Mouse (Mus musculus) fat pad, adult 2 months (tissue): ENCODE measurements around the gene Bzw1.

Experiments
- DNase-seq: peaks from one replicate; pipeline ENCODE4 v3.0.0-alpha.2; 2011; ENCODE audit warnings: low read depth, low spot score; ENCODE audit errors: extremely low read depth

Gene Bzw1

DNA sequence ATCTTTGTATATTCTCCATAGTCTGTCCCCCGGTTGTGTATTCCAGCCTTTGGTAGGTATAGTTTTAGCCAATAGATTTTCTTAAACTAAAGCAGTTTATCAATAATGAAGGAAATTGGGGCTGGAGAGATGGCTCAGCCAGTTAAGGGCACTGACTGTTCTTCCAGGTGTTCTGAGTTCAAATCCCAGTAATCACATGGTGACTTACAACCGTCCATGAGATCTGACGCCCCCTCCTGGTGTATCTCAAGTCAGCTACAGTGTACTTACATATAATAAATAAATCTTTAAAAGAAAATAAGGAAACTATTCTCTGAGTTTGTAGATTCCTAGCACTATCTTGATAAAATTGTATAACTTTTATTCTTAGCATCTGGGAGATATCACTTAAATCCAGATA lies 2.6 kb downstream of the Bzw1 start:
- no peak for DNase-seq

DNA sequence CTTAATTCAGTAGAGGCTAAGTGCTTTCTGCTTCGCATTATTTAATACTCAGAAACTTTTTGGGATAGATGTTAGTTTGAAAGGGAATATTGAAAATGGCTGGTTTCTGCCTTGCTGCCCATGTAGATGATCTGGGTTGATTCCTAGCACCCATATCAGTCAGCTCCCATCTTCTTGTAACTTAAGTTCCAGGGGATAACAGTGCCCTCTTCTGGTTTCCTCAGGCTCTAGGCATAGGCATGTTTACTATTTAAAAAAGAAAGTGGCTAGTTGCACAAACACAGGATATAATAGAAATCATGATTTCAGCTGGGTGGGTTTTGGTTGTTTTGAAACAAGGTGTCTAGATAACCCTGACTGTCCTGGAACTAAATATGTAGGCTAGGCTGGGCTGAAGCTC lies 3.5 kb downstream of the Bzw1 start:
- no peak for DNase-seq

DNA sequence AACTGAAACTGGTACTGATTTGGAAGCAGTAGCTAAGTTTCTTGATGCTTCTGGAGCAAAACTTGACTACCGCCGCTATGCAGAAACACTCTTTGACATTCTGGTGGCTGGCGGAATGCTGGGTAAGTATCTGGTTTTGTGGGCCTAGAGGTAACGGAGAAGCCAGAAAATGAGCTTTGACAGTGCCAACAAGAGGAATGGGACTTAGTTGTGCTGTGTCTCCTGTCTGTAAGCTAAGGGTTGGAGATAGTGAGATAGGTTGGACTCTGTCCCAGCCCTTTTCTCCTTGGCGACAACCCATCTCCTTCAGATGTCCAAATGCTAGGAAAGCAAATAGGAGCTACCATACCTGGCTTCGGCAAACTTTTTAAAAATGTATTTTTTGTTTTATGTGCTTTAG lies 5.0 kb downstream of the Bzw1 start:
- DNase-seq, result no peak

DNA sequence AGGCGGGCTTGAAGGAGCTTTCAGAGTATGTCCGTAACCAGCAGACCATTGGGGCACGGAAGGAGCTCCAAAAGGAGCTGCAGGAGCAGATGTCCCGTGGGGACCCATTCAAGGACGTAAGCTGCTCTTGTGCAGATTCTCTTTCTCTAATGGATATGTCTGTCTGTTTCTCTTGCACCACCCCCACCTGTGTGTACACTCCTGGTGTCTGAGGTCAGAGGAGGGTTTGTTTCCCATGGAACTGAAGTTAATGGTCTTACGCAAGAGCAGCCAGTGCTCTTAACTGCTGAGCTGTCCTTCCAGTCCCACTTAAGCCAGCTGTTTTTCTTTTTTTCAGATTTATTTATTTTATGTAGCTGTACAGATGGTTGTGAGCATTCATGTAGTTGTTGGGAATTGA lies 8.7 kb downstream of the Bzw1 start:
- peak; percentile 28 for DNase-seq

DNA sequence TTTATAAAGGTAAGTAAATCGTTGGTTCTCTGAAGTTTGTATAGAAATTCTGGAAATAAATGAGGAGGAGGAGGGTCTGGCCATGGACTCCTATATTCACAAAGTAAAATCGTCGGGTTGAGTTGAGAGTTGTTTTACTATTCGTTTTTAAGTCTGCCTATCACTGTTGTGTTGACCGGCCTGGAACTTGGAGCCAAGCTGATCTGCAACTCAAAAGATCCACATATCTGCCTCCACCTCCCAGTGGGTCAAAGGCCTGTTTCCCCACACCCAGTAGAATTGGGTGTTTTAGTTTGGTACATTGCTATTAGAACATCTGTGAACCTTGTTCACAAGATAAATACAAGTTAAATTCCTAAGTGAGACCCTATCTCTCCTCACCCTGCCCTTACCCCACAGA lies 11.0 kb downstream of the Bzw1 start:
- DNase-seq, result no peak

DNA sequence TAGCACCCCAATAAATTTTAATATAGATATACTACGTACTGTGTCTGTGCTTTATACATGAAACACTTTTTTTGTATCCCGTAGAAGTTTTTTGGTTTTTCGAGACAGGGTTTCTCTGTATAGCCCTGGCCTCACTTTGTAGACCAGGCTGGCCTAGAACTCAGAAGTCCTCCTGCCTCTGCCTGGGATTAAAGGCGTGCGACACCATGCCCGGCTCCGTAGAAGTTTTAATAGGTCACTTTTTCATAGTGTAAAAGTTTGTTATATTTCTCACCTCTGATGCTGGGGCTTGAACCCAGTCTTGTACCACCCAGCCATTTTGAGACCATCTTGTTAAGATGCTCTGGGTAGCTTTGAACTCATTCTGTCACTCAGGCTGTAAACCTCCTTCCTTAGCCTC lies 14.6 kb downstream of the Bzw1 start:
- DNase-seq, result no peak

DNA sequence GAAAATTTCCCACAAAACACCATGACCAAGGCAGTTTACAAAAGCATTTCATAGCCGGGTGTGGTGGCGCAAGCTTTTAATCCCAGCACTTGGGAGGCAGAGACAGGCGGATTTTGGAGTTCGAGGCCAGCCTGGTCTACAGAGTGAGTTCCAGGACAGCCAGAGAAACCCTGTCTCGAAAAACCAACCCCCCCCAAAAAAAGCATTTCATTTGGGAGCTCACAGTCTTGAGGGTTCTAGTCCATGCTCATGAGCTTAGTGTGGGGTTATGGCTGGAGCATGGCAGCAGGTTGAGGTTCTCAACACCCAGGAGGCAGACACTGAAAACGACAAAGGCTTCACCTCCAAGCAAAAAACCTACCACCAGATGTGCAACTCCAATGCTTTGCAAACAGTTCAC lies 15.4 kb downstream of the Bzw1 start:
- DNase-seq, result no peak

DNA sequence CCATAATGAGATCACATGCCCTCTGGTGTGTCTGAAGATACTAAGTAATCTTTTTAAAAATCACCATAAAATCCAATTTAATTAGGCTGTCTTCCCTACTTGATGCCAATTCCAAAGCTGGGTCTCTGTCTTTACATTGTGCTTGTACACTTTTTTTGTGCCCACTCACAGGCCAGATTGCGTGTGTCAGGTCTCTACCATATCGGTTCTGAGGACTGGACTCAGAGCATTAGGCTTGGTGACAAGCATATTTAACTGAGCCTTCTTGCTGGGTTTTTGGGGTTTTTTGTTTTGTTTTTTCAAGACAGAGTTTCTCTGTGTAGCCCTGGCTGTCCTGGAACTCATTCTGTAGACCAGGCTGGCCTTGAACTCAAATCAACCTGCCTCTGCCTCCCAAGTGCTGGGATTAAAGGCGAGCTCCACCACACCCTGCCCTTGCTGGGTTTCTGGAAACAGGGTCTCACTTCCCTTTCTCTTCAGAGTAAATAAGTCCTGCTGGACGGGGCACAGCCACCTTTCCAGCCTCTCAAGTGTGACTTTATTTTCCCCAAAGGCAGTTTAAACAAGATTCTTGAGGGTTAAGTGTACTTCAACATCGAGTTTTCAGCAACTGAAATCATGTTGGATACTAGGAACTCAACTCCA lies 17.0 kb downstream of the Bzw1 start:
- no peak for DNase-seq

DNA sequence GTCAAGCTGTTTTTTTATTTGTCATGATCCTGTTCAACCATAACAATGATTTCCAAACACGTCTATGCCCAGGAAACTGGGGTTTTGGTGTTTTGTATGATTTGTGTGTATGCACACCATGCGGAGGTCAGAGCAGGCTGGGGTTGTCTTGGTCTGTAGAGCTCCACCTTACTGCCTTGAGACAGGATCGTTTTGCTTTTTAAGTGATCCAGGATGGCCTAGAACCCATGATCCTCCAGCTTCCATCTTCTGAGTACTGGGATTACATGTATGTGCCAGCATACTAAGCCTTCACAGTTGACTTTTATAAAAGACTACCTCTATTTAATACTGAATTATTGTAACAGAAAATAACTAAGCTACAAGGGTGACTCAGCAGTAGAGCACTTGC lies 17.5 kb downstream of the Bzw1 start:
- no peak for DNase-seq

DNA sequence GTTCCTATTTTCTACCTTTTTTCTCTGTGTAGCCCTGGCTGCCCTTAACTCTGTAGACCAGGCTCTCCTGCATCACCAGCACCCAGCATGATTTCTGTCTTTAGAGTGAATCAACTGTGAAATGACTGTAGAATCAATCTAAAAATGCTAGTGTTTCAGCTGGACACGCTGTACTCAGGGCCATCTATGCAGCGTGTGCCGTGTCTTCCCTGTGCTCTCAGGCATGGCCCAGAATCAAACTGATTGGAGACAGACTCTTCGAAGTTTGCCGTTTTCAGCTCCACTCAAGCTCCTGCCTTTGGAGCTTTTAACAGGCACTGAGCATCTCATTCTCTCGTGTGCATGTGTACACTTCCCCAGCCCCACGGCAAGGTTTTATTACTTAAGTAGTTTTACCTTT lies 18.1 kb downstream of the Bzw1 start:
- no peak for DNase-seq

DNA sequence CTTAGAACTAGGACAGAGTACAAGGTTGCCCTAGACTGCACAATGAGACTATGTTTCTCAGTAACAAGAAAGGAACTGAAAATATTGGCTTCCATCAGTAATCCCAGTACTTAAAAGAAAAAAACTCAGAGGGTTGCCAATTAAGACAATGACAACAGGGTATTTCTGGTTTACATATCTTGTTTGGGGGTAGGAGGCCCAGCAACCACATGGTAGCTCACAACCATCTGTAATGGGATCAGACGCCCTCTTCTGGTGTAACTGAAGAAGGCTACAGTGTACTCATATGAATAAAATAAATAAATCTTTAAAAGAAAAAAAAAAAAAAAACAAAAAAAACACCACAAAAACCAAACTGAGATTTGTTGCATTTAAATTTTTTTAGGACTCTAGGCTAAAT lies 22.7 kb downstream of the Bzw1 start:
- DNase-seq, result no peak

DNA sequence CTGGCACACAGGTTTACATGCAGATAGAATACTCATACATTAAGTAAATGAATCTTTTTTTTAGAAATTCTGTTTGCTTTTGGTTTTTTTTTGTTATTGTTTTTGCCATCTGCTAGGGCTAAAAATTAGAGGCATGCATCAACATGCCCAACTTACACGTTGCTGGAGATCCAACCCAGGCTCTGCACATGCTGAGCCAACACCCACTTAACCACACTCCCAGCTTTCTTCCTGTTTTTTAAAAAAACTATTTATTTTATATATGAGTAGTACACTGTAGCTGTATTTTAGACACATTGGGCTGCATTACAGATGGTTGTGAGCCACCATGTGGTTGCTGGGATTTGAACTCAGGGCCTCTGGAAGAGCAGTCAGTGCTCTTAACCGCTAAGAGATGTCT lies 23.4 kb downstream of the Bzw1 start:
- DNase-seq, result no peak

DNA sequence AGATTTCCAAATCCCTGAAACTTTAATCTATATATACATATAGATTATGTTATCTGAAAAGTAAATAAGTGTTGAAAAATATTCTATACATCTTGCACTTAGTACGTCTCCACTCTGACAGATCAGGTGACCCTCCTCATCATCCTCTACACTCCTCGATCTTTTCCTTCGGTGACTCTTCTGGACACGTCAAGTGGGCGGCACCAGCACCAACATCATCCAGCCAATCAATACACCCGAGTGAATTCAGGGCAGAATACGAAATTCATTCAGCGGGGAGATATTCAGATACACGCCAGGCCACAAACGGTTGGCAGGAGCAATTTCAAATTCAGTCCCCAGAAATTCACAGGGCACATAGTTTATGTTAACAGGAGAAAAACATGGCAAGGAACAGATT lies 27.3 kb downstream of the Bzw1 start:
- no peak for DNase-seq

DNA sequence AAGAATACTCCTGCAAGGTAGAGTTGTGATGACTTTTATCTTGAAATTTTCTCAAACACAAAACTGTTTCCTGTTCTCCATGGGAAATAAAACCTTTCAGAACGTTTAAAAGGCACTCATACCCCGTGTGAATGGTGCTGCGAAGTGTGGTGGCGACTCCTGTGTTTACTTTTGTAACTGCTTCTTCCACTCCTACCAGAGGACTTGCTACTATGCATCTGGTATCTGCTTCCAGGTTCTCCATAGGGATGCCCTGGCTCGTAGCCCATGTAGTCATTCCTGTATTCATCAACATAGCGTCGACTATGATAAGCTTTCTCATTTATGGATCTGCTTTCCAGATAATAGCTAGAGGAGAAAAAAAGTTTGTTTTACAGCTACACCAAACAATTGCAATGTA lies 28.3 kb downstream of the Bzw1 start:
- DNase-seq, result no peak

DNA sequence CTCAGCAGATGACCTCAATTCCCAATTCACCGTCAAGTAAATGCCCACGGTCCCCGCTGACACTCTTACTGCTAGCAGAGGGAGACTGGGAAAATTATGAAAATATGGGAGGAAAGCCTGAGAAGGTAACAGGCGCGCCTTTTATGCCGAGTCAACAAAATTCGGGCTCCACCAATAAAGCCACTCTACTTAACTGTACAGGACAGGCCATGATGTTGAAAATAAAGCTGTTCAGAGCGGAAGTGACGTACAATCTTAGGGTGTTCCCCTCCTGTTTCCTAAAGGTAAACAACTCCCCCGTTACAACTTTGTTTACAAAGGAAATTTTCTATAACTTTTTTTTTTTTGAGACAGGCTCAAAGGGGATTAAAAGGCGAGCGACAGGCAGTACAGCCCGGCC lies 30.2 kb downstream of the Bzw1 start:
- no peak for DNase-seq

DNA sequence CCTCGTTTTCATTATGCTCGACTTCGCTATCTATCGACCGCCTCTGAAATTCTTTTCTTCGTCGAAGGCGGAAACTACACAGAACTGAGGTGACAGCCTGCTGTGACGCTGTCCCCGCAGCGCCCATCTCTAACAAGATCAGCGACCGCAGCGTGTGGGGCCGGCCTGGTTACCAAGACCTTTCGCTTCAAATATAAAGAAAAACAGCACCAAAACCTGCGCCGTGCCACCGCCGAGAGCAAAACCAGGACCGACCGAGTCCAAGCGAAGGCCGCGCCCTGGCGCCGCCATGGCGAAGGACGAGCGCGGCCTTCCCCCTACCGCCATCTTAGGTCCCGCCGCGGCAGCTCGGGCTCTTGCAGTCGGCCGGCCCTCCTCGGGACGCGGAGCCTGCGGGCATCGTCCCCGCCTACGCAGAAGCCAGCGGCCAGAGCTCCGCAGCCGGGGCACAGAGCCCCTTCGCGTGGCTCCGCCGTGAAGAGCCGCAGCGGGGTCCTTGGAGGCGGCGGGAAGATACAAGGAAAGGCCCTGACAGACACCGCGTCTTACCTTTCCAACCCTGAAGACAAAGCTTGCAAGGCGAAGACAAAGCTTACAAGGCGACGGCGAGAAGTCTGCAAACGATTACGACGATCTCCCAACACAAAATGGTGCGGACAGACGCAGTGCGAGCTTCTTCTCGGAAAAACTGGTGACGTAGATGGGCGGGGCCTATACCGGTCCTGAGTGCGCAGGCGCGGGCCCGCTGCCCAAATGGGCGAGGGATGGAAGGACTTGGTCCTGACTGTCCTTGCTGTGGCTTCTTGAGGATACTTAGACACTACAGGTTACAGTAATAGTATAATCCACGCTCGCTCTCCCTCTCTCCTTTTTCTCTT lies 30.9 kb downstream of the Bzw1 start, which contains the start of gene Clk1:
Gene Clk1 (minus strand): TSS at position 696 of the 878 bp plus-strand sequence.
- peak; percentile 30 for DNase-seq

DNA sequence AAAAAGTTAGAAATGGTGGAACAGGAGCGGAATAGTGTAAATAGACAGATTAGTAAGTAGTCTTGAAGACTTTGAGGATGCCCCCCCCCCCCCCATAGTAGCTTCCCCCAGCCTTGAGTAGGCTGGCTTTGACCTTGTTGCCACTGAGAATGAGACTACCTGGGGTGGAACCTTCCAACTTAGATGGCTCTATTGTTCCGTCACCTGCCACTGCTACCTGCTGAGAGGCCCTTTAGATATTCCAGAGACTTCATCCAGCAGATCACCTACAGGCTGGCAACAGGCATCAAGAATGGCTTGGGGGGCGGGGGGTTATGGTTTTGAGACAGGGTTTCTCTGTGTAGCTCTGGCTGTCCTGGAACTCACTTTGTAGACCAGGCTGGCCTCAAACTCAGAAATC lies 31.9 kb downstream of the Bzw1 start:
- no peak for DNase-seq

DNA sequence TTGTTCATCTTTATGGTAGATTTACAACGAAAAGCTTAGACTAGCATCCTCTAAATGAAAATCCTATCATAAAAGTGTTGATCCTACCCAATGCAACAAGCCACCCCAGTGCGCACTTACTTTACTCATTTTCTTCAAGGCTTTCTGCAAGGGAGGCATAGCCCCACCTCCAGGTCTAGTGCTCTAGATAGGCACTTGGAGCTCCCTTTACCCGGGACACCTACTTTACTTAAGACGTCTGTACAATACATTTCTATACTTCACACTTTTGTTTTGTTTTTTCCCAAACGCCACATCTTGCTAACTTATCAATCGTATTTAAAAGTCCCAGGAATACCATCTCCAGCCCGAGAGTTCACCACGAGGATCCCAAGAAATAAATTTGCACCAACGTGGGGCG lies 52.0 kb downstream of the Bzw1 start:
- DNase-seq, result no peak

DNA sequence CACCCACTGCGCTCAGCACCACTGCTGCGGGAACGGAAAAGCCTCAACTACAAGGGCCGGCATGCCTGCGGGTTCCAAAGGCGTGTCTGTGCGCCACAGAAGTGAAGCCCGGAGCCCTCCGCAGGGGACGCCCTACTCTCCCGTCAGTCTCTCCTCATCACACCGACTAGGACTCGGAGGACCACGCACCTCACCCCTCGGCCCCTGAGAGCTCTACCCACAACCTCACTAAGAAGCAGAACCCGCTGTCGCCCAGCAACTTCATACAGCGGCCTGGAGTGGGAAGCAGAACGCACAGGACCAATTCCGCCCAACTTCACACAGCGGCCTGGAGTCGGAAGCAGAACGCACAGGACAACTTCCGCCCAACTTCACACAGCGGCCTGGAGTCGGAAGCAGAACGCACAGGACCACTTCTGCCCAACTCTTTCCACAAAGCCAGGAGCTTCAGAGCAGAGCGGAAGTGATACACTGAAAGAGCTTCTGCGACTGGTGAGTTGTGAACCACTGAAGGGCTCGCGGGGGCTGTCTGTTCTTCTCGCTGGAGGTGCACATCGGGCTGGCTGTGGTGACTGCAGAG lies 52.5 kb downstream of the Bzw1 start, which contains the start of the genes Nif3l1 and Ppil3:
Gene Nif3l1 (plus strand): TSS at position 9 of the 580 bp plus-strand sequence.
Gene Ppil3 (minus strand): TSS at position 344 of the 580 bp plus-strand sequence.
- DNase-seq, result peak; percentile 66

DNA sequence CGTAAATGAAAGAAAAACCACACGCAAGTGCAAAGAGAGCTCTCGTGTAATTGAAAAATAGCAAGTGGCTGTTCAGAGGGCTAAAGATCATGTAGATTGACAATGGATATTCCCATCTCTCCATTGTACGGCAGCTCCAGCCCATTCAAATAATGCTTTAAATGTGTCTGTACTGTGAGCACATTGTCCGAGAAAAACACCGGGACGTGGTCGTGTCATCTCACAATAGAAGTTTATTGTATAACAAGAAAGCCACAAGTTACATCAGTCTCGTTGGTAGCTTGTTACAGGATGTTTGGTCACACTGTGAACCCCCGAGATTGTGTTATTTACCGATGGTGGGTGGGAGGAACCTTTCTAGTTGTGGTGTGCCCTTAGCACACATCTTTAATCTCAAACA lies 53.2 kb downstream of the Bzw1 start:
- no peak for DNase-seq

DNA sequence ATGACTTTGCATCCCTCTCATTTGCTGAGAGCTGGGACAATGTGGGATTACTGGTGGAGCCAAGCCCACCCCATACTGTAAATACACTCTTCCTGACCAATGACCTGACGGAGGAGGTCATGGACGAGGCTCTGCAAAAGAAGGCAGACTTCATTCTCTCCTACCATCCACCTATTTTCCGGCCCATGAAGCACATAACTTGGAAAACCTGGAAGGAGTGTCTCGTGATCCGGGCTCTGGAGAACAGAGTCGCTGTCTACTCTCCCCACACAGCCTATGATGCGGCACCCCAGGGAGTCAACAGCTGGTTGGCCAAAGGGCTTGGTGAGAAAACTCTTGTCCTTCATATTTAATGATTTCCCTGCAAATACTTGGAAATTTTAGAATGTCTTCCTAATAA lies 55.1 kb downstream of the Bzw1 start:
- DNase-seq, result no peak

DNA sequence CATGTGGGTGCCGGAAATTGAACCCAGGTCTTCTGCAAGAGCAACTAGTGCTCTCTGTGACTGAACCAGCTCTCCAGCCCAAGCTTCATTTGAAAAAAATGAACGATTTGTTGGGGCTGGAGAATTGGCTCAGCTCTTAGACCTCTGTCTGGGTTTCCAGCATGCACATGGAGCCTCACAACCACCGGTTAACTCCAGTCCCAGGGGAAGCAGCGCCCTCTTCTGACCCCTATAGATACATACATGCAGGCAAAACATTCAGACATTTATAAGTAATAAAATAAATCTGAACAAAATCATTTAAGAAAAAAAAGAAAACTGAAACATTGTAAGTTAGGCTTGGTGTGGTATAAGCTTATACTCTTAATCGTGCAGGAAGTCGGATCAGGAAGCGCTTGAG lies 55.7 kb downstream of the Bzw1 start:
- no peak for DNase-seq
